Mouse (Mus musculus): ENCODE measurements around the gene Tcam1.

Gene Tcam1

DNA sequence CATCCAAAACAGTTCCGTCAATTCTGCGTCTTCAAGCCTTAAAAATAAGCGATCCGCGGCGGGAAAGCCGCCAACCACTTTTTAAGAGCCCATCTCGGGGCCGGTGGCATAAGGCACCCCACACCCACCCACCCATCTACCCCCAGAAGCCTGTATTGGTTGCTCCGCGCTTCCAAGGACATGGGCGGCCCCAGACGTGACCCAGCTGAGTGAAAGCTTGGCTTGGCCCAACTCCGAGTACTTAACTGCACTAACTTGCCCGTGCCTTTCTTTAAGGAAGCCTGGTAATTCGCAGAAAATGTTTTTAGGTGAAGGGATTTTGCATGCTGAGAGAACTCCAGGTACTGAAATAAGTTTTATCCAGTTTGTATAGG, 3.2 kb upstream of the Tcam1 start:
- DNase-seq (ENCODE audit: low spot score in 2 of 2), result no peak

DNA sequence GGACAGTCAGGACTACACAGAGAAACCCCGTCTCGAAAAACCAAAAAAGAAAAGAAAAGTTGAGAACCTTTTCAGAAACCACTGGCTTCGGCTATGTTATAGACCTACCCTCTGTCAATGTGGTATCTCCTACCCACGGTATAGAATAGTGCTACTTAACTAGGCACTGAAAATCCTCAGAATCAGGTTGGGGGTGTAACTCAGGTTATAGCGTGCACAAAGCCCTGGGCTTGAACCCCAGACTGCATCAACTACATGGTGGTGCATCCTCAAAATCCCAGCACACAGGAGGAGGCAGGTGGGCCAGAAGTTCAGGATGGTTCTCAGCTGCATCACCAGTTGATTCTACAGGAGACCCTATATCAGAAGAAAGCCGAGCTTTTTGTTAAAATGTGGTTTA, 2.7 kb upstream of the Tcam1 start:
- no peak for DNase-seq (ENCODE audit: low spot score in 2 of 2)

DNA sequence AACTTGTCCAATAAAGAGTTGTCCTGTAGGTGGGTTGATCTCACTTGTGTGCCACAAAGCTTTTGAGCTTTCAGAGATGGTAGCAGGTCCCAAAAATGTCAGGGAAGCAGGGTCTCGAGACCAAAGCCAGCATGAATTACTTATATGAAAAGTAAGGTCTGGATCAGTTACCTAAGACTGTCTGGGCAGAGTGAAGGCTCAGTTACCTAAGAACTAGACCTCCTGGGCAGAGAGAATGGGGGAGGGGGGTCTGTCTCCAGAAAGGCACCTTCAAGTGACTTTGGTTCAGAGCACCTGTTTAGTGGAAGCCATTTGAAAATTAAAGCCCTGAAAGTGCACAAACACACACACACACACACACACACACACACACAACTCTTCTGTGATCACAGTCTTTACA, 2.1 kb upstream of the Tcam1 start:
- no peak for DNase-seq (ENCODE audit: low spot score in 2 of 2)

DNA sequence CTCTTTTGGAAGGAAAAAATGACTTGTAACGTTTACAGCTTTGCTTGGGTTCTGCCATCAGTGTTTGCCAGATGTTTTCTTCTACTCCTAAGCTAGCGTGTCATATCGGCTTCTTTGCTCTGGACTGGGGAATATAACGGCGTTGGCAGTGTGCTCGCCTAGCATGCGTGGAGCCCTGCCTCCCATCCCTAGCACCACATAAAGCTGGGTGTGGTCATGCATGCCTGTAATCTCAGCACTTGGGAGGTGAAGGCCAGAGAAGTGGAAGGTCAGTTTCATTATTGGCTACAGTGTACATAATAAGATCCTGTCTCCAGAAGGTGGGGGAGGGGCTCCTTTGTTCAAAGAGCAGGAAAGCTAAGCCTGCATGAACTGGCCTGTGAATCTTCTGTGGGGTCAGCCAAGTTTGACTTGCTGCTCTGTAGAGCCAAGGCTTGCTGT, 1.5 kb upstream of the Tcam1 start:
- no peak for DNase-seq (ENCODE audit: low spot score in 2 of 2)

GRCm38 (mm10) chr11:106282452-106282851, 6.0 kb downstream of the Tcam1 start:
- DNase-seq (ENCODE audit: low spot score in 2 of 2), result no peak

DNA sequence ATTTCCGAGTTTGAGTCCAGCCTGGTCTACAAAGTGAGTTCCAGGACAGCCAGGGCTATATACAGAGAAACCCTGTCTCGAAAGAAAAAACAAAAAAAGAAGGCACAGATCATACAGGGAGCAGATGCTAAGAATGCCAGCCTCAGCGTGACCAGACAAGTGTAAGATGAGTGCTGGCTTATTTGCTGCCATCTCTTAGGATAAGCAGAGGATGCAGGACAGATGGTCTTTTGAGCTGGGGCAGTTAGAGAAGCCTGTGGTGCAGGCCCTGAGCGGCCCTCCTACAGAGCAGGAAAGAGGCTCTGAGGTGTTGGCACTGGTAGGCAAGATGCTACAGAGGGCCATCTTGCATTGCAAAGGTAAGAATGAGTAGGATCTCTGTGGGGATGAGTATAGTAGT, 6.9 kb downstream of the Tcam1 start:
- DNase-seq (ENCODE audit: low spot score in 2 of 2), result no peak

DNA sequence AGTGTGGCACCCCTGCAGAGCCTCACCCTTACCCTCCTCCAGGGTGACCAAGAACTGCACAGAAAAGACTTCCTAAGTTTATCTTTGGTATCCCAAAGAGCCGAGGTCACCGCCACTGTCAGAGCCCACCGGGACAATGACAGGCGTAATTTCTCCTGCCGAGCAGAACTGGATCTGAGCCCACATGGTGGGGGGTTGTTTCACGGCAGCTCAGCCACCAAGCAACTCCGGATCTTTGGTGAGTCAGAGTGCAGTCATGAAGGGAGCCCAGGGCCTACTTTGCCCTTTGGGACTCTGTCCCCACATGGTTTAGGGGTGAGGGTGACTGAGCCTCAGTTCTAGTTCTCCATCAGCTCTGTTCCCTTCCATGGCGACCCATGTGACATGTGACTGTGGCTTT, 7.7 kb downstream of the Tcam1 start:
- DNase-seq (ENCODE audit: low spot score in 2 of 2), result no peak

- DNase-seq (ENCODE audit: low spot score in 2 of 2), result no peak
These were observed 9.7 kb downstream of the Tcam1 start for GRCm38 (mm10) chr11:106286206-106286605.

DNA sequence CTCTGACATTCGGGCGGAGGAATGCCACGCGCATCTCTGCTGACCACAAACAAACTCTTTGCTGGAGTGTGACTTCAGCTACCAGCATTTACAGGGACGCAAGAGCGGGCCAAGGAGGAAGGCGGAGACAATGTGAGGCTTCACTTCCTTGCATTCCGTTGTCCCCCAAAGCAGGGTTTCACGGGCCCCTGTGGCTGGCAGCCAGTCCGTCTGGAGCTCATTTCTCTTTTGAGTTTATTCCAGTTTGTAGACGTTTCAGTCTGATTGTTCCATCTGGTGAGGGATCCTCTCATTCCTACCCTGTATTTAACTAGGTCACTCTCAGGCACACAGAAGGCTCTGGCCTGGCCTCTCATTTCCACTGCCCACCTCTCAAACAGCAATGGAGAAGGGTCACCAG, 10.5 kb downstream of the Tcam1 start:
- no peak for DNase-seq (ENCODE audit: low spot score in 2 of 2)

DNA sequence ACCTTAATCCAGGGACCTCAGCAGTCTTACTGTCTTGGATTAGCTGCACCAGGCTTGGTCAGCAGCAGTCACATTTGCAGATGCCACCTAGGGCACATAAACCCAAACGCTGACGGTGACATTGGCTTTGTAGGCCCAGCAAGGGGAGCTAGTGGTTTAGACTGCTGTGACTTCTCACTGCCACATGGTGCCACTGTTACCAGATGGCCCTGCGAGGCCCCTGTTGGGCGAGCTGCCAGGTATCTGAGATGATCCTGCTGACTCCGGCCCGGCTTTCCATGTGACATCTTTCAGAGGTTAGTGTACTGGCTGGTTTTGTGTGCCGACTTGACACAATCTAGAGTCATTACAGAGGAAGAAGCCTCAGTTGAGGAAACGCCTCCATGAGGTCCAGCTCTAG, 12.9 kb downstream of the Tcam1 start:
- DNase-seq (ENCODE audit: low spot score in 2 of 2), result peak in 1 of 2 experiments; percentile 34

- DNase-seq (ENCODE audit: low spot score in 2 of 2), result no peak
These were observed 13.9 kb downstream of the Tcam1 start for GRCm38 (mm10) chr11:106290376-106290775.

GRCm38 (mm10) chr11:106291861-106292260, 15.4 kb downstream of the Tcam1 start:
- DNase-seq (ENCODE audit: low spot score in 2 of 2), result no peak

- no peak for DNase-seq (ENCODE audit: low spot score in 2 of 2)
These were observed 25.3 kb downstream of the Tcam1 start, which contains the start of gene Gh for GRCm38 (mm10) chr11:106301765-106302164. Gene Gh (minus strand): TSS chr11:106301865.

DNA sequence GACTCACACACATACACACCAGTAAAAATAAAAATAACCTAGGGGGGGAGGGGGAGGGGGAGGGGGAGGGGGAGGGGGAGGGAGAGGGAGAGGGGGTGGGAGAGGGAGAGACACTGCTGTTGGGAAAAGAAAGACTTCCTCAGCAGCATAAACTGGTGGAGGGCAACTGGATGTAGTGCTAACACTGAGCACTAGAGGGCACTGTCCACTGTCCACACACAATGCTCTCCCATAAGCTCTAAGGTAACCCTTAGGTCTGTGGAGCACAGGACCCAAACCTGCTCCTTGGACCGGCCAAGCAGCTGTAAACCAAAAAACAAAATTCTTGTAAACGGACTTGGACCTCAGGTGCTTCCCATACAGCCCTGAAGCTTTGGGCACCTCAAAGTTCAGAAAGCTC, 26.2 kb downstream of the Tcam1 start:
- peak; percentile 34 to 67 for DNase-seq (ENCODE audit: low spot score in 2 of 2)

DNA sequence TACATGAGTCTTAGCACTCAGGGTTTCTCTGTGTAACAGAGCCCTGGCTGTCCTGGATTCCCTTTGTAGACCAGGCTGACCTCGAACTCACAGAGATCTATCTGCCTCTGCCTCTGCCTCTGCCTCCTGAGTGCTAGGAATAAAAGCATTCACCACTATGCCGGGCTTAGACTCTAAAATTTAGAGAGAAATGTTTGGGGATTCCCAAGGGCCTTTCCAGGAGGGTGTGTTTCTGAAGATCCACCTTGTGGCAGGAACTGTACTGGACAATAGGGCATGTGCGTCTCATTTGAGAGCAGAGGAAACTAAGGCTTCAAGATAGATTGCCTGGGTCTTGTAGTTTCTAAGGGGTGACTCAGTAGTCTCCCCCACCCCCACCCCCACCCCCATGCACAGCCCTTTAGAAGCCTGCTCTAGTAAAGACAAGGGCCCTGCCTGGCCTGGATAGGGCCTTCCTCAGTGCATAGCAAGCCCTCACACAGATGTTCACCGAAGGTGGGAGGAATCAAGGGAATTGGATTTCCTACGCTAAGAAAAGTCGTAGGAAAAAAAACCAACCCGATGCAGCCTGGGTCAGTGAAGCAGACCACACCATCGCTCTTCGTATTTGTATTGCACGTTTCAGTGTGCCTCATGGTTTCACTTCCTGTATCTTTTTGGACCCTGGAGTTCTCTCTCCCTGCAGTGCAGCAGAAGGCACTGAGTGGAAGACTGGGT, 29.0 kb downstream of the Tcam1 start:
- DNase-seq (ENCODE audit: low spot score in 2 of 2), result peak in 1 of 2 experiments; percentile 76

DNA sequence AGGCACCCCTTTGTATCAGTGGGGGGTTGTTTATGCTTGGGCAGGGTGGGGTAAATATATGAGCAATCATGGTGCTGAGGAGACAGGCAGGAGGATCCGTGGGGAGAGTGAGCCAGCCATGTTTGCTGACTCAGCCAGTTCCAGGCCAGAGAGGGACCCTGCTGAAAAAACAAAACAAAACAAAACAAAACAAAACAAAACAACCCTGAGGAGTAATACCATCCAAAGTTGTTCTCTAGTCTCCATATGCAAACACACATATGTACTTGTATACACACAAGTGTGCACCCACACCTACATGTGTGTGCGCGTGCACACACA, 29.6 kb downstream of the Tcam1 start:
- DNase-seq (ENCODE audit: low spot score in 2 of 2), result no peak

DNA sequence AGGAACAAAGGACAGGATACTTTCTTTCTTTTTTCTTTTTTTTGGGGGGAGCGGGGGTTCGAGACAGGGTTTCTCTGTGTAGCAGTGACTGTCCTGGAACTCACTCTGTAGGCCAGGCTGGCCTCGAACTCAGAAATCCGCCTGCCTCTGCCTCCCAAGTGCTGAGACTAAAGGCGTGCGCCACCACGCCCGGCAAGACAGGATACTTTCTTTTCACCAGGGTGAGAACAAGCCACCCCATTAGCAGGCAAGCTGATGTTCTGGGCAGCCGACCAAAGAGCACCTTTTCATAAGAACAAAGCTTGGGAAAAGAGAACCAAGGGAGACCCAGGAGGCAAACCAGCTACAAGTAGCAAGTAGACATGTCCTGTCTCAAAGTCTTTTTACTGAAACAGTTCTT, 30.3 kb downstream of the Tcam1 start:
- DNase-seq (ENCODE audit: low spot score in 2 of 2), result no peak

DNA sequence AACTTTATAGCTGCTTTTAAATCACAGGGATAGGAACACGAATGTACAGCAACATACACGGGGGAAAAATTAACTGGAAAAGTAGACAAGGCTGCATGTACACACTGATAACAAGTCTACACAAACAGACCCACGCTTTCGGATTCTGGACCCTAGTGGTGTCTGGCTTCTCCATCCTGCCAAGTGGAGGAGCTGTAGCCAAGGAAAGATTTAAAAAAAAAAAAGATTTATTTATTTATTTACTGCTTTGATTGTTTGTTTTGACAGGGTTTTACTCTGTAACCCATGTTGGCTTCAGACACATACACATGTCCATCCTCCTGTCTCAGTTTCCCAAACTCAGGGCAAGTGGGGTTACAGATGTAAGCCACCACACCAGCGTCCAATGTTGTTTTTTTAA, 31.0 kb downstream of the Tcam1 start:
- no peak for DNase-seq (ENCODE audit: low spot score in 2 of 2)

DNA sequence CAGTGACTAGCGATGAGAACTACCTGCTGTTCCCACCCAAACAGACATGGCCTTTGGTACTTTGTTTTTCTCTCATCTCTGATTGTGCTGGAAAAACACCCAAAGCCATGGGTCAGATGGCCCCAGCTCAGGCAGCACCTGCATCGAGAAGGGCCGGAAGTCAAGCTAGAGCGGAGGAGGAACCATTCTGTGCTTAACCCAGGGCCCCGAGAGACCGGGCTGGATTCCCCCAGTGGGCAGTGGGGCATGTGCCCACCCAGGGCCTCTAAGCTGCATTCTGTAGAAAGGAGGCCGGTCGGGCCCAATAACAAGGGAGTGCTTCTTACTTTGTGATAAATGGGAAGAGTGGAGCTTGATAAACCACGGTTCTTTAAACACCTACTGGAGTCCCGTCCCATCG, 31.7 kb downstream of the Tcam1 start:
- DNase-seq (ENCODE audit: low spot score in 2 of 2), result peak in 1 of 2 experiments; percentile 82

GRCm38 (mm10) chr11:106310123-106310522, 33.7 kb downstream of the Tcam1 start:
- DNase-seq (ENCODE audit: low spot score in 2 of 2), result peak in 1 of 2 experiments; percentile 69

GRCm38 (mm10) chr11:106313533-106313932, 37.1 kb downstream of the Tcam1 start:
- no peak for DNase-seq (ENCODE audit: low spot score in 2 of 2)

GRCm38 (mm10) chr11:106314333-106314812, 37.9 kb downstream of the Tcam1 start, which contains the start of gene Cd79b:
Gene Cd79b (minus strand): TSS chr11:106314762.
- DNase-seq (ENCODE audit: low spot score in 2 of 2), result peak in 1 of 2 experiments; percentile 79

DNA sequence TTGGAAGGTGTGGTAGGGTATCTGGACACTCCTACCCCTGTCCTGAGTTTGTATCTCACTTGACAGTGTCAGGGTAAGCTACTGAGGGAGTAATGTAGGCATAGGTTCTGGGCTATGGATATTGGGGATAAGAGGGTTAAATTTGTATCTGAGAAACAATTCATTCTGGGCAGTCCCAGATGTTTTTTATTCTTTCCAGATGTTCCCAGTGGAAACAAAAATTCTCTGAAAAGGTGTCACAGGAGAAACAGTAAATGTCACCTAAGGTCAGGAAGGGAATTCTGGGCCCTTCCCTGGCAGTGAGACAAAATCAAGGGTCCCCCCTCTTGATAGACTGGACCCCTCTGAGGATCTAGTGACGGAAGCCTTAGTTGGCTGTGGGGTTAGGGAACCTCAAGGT, 39.9 kb downstream of the Tcam1 start:
- DNase-seq (ENCODE audit: low spot score in 2 of 2), result no peak

GRCm38 (mm10) chr11:106317801-106318200, 41.3 kb downstream of the Tcam1 start:
- no peak for DNase-seq (ENCODE audit: low spot score in 2 of 2)

All from natural killer cell, adult 2 months (primary cell).